Mouse (Mus musculus) CH12.LX (cell line): ENCODE results near the gene C730034F03Rik. TPM values are rescaled to one million over a fixed set of nuclear protein-coding genes. Genes with fewer than 3 reads are reported as not detected.
A peak's percentile ranks its signal among the peaks of the same experiment; 100 is the strongest.

Experiments
- DNase-seq: peaks from one replicate; pipeline ENCODE4 v3.0.0-alpha.2; 2013; ENCODE audit errors: extremely low read depth
- H3K27ac ChIP-seq: 2 replicates; pipeline ENCODE4 v1.5.1; 2012; ENCODE audit warnings: low read depth, mild to moderate bottlenecking, control low read depth, moderate library complexity; ENCODE audit not compliant: insufficient read depth
- H3K27me3 ChIP-seq: replicated peaks from 2 replicates; pipeline ENCODE3; 2012; ENCODE audit warnings: inconsistent platforms
- H3K36me3 ChIP-seq, 2 experiments: replicated peaks in 1 of 2; 2 replicates each; pipeline versions ENCODE3 to v1.6.1; 2012; ENCODE audit warnings: inconsistent platforms in 1 of 2, low read length in 1 of 2, mild to moderate bottlenecking in 1 of 2, mixed read lengths in 1 of 2, moderate library complexity in 1 of 2; ENCODE audit not compliant: control insufficient read depth in 1 of 2, insufficient read depth in 1 of 2
- H3K4me1 ChIP-seq, 2 experiments: 2 replicates each; pipeline ENCODE4 v1.6.1; 2012; ENCODE audit warnings: inconsistent platforms in 1 of 2, moderate library complexity in 1 of 2; ENCODE audit not compliant: insufficient read depth in 2 of 2, control insufficient read depth in 1 of 2
- H3K4me2 ChIP-seq: 2 replicates; pipeline ENCODE4 v1.6.1; 2012; ENCODE audit warnings: low read depth, mild to moderate bottlenecking, control low read depth; ENCODE audit not compliant: poor library complexity, insufficient read depth, severe bottlenecking
- H3K4me3 ChIP-seq, 3 experiments: fragments of 150-350 bp in 1 of 3; sonication (generic) in 1 of 3; replicated peaks in 1 of 3; 2 replicates each; pipeline versions ENCODE3 to v1.5.1; 2011 to 2012; ENCODE audit warnings: low read depth in 2 of 3, low read length in 2 of 3, mild to moderate bottlenecking in 2 of 3, moderate library complexity in 2 of 3, control low read depth in 1 of 3, improper control_type of control experiment in 1 of 3, inconsistent platforms in 1 of 3, mixed read lengths in 1 of 3; ENCODE audit not compliant: poor library complexity in 1 of 3
- H3K79me2 ChIP-seq: replicated peaks from 2 replicates; pipeline ENCODE4 v1.6.1; 2012; ENCODE audit warnings: mild to moderate bottlenecking, moderate library complexity; ENCODE audit not compliant: control insufficient read depth, poor library complexity, insufficient read depth, severe bottlenecking; ENCODE audit errors: extremely low read depth
- H3K9ac ChIP-seq: 2 replicates; pipeline ENCODE4 v1.6.1; 2012; ENCODE audit warnings: low read depth, mild to moderate bottlenecking, control low read depth, moderate library complexity; ENCODE audit not compliant: insufficient read depth
- H3K9me3 ChIP-seq: replicated peaks from 2 replicates; pipeline ENCODE3; 2012; ENCODE audit warnings: low read length, inconsistent platforms, mixed read lengths
- CHD2 ChIP-seq: IDR thresholded peaks from 2 replicates; pipeline ENCODE4 v1.6.1; 2011; ENCODE audit warnings: low read length, improper control_type of control experiment
- CTCF ChIP-seq, 2 experiments: IDR thresholded peaks in 1 of 2; conservative IDR thresholded peaks in 1 of 2; 2 replicates each; pipeline ENCODE4 v1.5.1; 2011 to 2012; ENCODE audit warnings: low read depth in 2 of 2, low read length in 2 of 2, improper control_type of control experiment in 1 of 2, inconsistent platforms in 1 of 2, mild to moderate bottlenecking in 1 of 2, moderate library complexity in 1 of 2
- HCFC1 ChIP-seq: IDR thresholded peaks from 2 replicates; pipeline ENCODE4 v1.6.1; 2012; ENCODE audit warnings: low read depth, mild to moderate bottlenecking, inconsistent platforms, low read length, improper control_type of control experiment
- SIN3A ChIP-seq: IDR thresholded peaks from 2 replicates; pipeline ENCODE4 v1.6.1; 2012; ENCODE audit warnings: low read length, improper control_type of control experiment, inconsistent platforms
- SMC3 ChIP-seq: IDR thresholded peaks from 2 replicates; pipeline ENCODE4 v1.6.1; 2011; ENCODE audit warnings: low read depth, low read length, improper control_type of control experiment
- UBTF ChIP-seq: IDR thresholded peaks from 2 replicates; pipeline ENCODE4 v1.6.1; 2012; ENCODE audit warnings: low read depth, mild to moderate bottlenecking, inconsistent platforms, low read length, improper control_type of control experiment, moderate library complexity
- dilution Hi-C: fragments of 300-500 bp; cut with MboI; formaldehyde crosslinking; loops from 2 replicates; pipeline ENCODE4 v1.14.3; 2020; ENCODE audit warnings: low sequenced_read_pairs; ENCODE audit not compliant: extremely low pct_unique_long_range_greater_than_20kb, extremely low pct_ligation_motif_present
- in situ Hi-C: fragments of 300-500 bp; cut with MboI; formaldehyde crosslinking; loops from 3 replicates; pipeline ENCODE4 v1.14.3; 2019; ENCODE audit warnings: low sequenced_read_pairs, low pct_ligation_motif_present, low pct_unique_long_range_greater_than_20kb, mixed read lengths
- polyA plus RNA-seq: library from polyadenylated mRNA; unstranded; fragments of >175 nt; gene quantifications from 2 replicates; pipeline ENCODE4 v1.2.1, GENCODE M21; 2012; ENCODE audit warnings: low read depth; ENCODE audit not compliant: insufficient read length
- total RNA-seq, 2 experiments: library from RNA; depleted of rRNA; stranded (reverse); fragments of 300-350 nt in 1 of 2; fragments of >200 nt in 1 of 2; gene quantifications; 2 replicates each; pipeline ENCODE4 v1.2.3; 2012 to 2014

C730034F03Rik gene
- total and polyA plus RNA-seq, 3 experiments, result 0.35 to 3.6 (median 1.1) TPM

GRCm38 (mm10) chr15:89442486-89443070 lies 13.2 kb downstream of the C730034F03Rik start:
- no peaks in the 10 kb centered on the region for H3K4me1 ChIP-seq
- H3K36me3 ChIP-seq, result no peaks in the 10 kb centered on the region
- peaks cover 2% of the 10 kb centered on the region for H3K27me3 ChIP-seq
- no peak for DNase-seq
- no peak overlapping the region for H3K4me3 ChIP-seq
- H3K9ac ChIP-seq, result no peak overlapping the region
- TF ChIP-seq HCFC1 (no peak), CTCF (conservative IDR thresholded peaks at IDR 0.05 in 1 of 2, IDR thresholded peaks at IDR 0.05 in 1 of 2; ENCODE audit: low read depth in 2 of 2, low read length in 2 of 2) (peak in 1 of 2 experiments; percentile 43; a peak in 2 of 4 replicates), SMC3 (peak; percentile 17; the same call in 1 of the 2 replicates)
- TF ChIP-seq, all 38 proteins: peak for 2
- H3K79me2 ChIP-seq, result no peaks in the 10 kb centered on the region
- H3K9me3 ChIP-seq, result no peaks in the 10 kb centered on the region
- in situ Hi-C loops, result no loop called here
- no peak overlapping the region for H3K4me2 ChIP-seq
- H3K27ac ChIP-seq, result no peak overlapping the region
- dilution Hi-C loops, result no loop called here

- in situ Hi-C loops, result no loop called here
- Histone ChIP-seq H3K27ac (no peak overlapping the region), H3K79me2 (no peaks in the 10 kb centered on the region), H3K4me2 (no peak overlapping the region), H3K4me3 (no peak overlapping the region), H3K9ac (no peak overlapping the region), H3K36me3 (no peaks in the 10 kb centered on the region), H3K9me3 (peaks cover 7% of the 10 kb centered on the region), H3K27me3 (peaks cover 60% of the 10 kb centered on the region), H3K4me1 (no peaks in the 10 kb centered on the region)
- dilution Hi-C loops, result no loop called here
- no peak for DNase-seq
- TF ChIP-seq CHD2, result no peak
- 0 out of 2 replicates have a peak, but pooled peaks have one; percentile 24 for TF ChIP-seq SIN3A
Measured at GRCm38 (mm10) chr15:89452906-89453864, 23.8 kb downstream of the C730034F03Rik start.

GRCm38 (mm10) chr15:89453865-89454478 lies 24.6 kb downstream of the C730034F03Rik start, which contains the start of gene Mapk8ip2:
Gene Mapk8ip2 (plus strand): TSS chr15:89453913.
- no peak for TF ChIP-seq UBTF
- TF ChIP-seq, all 38 proteins: peak for 0
- Histone ChIP-seq H3K27ac (no peak within 1 kb of the TSS), H3K4me2 (no peak within 1 kb of the TSS), H3K9ac (no peak within 1 kb of the TSS), H3K4me1 (peaks cover 1 to 3% of the 10 kb centered on the region in 2 experiments), H3K27me3 (peaks cover 65% of the 10 kb centered on the region), H3K79me2 (no peaks in the 10 kb centered on the region), H3K4me3 (no peak within 1 kb of the TSS), H3K9me3 (peaks cover 7% of the 10 kb centered on the region), H3K36me3 (no peaks in the 10 kb centered on the region)
- in situ Hi-C loops (no loop called here), dilution Hi-C loops (no loop called here)
- no peak for DNase-seq
